Mouse (Mus musculus) naive thymus-derived CD4-positive, alpha-beta T cell, adult 2 months (primary cell): Measurements from ENCODE around the gene Klre1.

Source experiments
- DNase-seq: peaks from one replicate; pipeline ENCODE4 v3.0.0-alpha.2; 2011; ENCODE audit warnings: low read depth

The Klre1 gene

DNA sequence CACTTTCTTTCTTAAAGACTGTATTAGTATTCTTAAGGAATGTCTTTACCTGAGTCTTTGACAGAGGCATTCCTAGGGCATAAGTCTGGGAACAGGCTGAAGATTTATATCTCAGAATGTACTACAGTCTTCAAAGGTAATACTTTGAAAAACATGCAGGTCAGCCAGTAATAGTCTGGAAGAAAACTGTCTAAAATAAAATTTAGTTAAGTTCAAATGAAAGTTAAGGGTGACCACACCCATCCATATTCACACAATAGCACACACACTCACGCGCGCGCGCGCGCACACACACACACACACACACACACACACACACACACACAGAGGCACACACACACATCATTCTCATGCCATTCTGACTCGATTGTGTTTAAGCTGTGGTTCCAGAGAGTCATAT, at the start of gene Klre1:
Klre1 (plus strand) TSS at position 301 of the 400 bp plus-strand sequence.
- no peak for DNase-seq

DNA sequence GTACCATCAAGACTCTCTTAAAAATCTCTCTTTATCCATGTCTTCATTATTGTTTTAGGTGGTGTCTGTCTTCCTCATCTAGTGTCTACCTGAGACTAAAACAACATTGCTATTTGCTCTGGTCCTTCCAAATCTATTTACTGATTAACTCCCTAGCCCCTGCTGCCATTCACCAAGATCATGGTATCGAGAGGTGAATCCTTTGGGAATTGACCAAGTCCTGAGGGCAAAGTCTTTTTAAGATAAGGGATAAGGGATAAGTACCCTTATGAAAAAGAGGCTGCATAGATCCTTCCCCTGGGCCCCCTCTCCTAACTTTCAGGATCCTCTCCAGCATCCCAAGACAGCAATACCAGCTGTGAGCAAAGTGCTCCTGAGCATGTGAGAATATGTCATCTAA, 48.1 kb upstream of the Klre1 start:
- no peak for DNase-seq

DNA sequence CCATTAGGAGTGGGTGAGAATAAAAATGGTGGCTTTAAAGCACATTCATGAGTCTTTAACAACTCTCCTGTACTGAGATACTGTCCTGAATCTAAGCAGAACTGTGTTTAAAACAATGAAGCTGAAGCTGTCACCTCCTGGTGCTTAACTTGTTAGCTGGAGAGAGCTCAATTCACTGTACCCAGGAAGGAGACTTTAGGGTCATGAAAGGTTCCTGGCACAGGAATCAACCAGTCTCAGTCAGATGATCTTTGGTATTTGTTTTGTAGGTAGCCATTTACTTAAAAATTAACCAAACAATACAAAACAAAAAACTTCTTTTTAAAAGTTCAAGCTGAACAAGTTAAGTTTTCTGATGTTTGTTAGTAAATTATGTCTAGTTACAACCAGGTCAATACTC, 47.4 kb upstream of the Klre1 start:
- DNase-seq = no peak

DNA sequence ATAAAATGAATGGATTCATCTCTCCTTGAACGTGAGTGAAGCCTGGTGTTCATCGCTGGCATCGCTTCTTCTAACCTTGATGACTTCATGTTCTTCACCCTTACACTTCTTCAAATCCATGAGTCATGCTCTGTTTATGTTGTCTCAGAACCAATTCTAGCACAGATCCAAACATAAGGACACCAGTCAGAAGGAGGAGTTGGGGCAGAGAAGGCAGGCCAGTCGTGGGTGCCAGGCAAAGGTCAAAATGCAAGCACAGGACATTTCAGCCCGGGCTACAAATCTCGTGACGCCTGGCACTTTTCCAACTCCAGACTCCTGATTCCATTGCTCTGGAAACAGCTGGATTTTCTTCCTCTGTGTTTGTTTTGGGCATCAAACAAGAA, 45.2 kb upstream of the Klre1 start:
- peak; percentile 25 for DNase-seq

DNA sequence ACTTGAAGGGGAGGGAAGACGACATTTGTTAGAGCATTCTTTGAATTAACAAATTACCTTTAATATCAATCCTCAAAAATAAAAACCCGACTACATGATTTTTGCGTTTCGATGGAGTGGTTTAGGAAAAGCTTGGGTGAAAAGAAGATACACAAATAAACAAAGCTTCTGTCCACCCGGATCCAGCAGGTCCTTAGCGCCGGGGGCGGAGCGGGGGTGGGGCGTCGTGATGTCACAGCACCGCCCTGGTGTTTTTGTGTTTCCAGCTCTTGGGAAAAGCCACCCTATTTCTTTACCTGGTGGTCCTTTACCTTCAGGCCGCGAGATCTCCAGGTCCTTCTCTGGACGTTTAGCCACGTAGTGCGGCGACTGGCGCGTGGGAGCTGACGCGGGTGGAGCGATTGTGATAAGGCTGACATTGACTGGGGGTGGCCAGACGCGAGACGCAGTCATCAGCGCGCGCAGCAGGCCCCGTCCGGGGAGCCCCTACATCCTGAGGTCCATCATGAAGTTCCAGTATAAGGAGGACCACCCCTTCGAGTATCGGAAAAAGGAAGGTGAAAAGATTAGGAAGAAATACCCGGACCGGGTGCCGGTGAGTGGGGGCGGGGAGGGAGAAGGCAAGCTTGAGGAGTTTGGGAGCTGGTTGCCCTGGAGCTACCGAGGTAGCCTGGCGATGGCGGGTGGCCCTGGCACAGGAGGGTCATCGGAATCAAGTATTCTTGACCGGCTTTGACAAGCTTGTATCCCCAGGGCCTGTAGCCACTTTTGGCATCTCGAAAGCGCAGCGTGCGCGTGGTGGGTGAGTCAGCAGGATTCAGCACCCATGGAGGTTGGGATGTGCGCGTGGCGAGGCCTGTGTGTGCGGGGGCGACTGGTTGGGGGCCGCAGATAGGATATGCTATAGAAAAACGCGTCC, 44.5 kb upstream of the Klre1 start, which contains the start of gene Gabarapl1:
Gabarapl1 (plus strand) TSS at position 219 of the 919 bp plus-strand sequence.
- DNase-seq = peak; percentile 57

DNA sequence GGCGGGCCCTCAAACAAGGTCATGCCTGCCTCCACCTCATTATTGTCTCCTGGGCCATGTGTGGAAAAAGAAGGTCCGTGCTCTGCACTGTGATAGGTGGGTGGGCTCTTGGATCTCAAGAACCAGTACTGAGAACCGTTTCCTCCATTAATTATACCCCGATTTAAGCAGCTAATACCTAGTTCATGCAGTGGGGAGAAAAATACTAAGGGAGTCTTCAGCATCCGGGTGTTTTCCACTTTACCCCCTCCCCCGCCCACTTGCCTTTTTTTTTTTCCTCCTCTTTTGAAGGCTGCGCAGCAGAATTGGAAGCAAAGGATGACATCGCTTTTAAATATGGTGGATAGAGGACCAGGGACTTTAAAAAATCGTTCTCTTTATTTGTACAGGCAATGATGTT, 43.6 kb upstream of the Klre1 start:
- DNase-seq = peak; percentile 28

DNA sequence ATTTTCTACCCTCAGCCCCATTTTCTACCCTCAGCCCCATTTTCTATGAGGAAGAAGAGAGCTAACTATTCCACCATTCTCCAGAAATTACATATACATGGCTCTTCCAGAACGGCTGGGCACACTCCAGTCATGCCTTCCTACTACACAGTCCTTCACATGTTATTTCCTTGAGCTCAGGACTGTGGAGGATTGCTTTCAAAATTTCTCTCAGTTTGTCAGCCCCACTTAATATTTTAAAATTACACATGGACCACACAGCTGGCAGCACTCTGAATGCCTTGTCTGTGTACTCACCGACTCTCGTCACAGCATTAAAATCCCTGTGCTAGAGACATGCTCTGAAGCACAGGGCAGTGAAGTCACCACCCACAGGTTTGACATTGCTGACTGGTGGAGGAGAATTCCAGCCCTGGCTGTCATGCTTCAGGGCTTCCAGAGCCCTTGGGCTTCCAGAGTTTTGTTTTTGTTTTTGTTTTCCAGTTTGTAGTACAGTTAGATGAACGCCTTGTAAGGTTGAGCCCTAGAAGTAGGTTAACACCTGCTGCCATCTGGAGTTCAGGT, 43.0 kb upstream of the Klre1 start:
- DNase-seq = no peak

DNA sequence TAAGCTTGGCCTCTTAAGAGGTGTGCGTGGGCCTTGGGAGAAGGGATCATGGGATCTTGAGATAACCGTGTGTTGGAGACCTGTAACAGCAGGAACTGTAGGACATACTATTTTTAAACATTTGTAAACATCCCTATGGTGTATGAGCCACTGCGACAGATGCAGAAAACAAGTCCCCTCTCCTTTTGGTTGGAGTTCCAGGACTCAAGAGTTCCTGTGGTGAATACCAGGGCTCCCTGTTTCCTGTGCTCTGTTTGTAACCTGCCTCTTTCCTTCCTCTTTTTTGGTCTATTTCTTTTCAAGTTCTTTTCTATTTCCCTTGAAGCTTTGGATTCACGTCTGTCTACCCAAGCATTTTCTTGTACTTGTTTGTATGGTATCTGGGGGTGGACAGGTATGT, 42.0 kb upstream of the Klre1 start:
- no peak for DNase-seq

DNA sequence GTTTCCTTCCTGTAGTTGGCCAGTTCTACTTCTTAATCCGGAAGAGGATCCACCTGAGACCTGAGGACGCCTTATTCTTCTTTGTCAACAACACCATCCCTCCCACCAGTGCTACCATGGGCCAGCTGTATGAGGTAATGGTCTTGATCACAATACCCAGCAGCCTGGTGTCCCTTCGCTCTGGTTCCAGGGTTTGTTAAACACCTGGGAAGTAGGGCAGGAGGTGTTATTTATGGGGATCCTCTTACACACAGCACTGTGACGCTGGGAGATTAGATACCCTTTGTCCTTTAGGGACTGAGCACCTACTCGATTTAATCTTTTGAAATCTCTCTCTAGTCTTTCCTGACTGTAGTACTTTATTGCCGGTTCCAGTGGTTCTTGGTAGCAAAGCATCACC, 39.1 kb upstream of the Klre1 start:
- DNase-seq = no peak

DNA sequence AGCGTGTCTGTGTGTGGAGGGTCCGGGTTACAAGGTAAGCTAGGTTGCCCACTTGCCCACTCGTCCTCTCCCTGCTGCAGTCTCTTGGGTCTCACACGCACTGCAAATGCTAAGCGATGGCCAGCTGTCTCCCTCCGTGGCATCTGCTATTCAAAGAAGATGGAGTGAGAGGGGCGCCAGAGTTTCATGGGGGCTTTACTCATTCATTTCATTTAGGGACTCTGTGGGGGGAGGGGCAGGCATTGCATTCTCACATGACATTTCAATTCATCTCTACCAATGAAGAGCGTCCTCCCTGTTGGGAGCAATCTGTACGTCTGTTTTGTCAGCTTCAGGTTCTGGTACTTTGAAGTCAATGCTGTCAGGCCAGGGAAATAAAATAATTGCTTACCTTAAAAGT, 35.8 kb upstream of the Klre1 start:
- DNase-seq = no peak

DNA sequence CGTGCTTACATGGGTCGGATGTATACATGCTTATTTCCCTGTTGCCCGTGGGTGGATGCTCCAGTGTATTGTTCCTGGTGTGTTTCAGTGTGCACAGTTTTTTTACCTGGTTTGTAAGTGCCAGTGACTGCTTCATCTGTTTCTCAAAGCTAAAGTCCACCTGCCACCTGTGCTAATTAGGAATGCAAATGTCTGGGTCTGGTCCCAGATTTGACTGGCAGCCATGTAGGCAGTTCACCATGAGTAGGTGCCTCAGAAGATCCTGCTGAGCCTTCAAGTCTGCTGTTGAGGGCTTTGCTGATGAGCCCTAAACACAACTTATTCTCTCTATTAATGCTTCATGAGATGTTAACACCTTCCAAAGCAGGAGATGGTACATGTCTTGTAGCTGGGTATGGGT, 35.2 kb upstream of the Klre1 start:
- DNase-seq = no peak

DNA sequence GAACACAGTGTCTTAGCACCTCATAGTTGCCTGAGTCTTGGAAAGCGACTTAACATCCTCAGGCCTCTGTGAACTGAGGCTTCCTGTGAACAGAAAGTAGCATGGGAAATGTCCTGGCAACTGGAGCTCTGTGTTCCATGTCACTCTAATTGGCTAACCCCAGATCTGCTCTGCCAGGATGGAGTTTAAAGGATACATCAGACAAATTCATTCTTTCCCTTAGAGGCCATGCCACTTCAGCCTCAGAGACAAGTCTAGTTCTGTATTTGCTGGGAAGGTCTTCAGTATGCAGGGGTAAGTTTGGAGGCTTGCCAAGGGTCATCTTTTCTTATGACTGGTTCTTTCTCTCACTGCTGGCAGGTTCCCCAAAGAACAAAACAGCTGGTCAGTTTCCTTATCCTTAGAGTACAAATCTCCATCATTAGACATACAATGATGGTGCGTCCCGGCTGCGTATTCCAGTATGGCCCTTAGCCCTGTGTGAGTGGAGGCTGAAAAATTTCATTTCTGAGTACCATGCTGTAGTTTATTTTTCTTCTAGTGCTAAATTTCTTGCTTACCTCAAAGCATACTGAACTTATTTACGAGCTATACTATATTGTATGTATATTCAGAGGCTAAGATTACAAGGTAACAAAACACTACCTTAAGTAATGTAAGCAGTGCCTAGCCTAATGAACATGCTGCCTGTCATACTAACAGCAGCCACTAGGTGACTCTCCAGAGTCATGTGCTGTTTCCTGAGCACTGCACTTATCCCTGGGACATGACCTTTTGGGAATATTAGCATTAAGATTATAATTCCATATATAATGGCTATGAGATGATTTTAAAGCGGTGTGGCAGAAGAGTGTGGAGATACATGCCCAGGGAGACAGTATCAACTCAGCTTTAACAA, 33.7 kb upstream of the Klre1 start:
- DNase-seq = peak; percentile 61

DNA sequence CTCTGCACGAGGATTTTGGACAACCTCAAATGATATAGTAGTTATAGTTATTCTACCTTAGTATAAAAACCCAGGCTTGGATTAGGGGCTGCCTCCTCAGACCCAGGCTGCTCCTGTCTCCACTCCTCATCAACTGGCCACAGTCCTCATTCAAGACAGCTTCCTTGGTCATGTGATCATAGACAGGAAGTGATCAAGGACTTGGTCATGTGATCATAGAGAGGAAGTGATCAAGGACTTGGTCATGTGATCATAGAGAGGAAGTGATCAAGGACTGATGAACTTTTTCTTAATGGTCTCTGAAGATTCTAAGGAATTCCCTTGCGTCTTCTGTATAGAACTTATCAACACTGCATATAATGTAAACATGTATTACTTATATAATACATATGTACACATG, 30.4 kb upstream of the Klre1 start:
- no peak for DNase-seq

DNA sequence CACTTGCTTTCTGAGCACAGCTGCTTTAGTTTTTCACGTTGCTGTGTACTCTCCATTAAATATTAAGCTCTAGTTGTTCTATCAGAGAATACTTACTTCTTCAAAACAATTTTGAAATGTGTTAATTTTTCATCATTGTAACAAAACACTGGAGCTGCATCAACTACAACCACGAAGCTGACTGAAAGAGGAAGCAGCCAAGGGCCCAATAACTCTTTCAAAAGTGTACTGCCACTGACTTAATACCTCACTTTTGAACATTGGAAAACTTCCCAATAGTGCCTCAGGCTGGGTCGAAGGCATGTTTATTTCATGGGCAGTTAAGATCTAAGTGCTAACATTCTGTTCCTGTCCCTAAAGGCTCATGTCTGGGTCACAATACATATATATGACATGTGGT, 29.7 kb upstream of the Klre1 start:
- DNase-seq = no peak

DNA sequence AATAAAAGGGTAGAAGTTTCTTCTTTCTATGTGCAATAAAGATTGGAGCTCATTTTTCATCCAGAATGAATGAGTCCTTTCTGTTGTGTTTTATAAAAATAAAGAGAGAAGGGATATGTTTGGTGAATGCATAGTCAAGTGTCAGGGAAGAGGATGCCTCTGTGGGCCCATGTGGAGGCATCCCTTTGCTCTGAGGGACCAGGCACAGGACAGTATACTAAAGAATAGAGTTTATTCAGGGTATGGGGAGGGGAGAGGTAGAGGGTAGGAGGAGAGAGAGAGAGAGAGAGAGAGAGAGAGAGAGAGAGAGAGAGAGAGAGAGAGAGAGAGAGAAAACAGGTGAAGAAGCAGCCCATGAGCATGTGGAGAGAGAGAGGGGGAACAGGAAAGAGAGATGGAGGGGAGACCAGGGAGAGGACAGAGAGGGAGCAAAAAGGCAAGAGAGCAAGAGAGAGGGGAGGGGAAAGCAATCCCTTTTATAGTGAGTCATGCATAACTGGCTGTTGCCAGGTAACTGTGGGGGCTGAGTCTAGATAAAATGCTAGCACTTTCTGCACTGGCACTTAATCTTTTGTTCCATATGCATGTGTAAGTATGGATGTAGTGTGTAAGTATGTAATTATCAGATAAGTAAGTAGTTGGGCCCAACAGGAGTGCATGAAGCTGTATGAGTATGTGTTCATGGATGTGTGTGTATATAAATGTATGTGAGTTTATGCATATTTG, 20.2 kb upstream of the Klre1 start:
- DNase-seq = no peak

DNA sequence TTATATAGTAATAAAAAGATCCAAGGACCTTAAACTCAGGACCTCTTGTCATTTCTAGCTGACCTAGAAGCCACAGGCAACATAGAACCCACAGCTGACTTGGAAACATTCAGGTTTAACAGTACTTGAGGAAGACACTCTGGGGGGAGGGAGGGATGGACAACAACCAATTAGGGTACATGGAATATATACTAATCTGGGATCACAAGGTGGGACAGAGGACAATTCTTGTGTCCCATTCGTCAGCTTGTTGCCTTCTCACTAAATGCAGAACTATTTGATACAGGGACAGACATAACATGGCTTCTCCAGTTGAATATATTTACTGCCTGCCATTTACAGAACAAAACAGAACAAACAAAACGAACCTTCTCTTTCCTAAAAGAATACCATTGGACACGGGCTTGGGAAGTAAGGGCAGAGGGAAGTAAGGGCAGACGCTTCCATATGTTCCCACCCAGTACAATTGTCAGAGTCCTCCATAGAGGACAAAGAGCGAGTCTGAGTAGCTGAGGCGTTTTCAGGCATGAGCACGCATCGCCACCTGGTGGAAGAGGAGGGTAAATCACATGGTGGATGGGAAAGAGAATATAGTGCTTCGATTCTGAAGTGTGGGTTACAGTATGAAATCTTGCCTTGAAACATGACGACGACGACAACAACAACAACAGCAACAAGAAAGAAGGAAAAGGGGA, 18.6 kb upstream of the Klre1 start:
- peak; percentile 69 for DNase-seq

DNA sequence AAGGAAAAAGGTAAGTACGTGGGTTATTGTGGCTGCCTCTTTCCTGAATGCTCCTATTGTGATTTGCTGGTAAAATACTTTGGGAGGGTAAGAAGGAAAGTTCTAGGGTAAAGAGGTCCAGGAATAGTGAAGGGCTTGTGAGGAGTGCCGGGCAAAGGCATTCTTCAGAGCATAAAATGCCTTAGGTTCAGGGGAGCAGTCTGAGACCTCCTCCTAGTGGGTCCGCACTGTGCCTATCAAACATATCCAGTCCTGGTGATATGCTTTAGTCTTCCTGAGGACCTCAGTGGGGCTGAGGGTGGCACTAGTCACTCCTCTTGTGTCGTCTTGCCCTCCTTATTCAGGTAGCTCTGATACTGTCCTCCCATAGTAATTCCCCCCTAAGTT, 18.1 kb upstream of the Klre1 start:
- no peak for DNase-seq

DNA sequence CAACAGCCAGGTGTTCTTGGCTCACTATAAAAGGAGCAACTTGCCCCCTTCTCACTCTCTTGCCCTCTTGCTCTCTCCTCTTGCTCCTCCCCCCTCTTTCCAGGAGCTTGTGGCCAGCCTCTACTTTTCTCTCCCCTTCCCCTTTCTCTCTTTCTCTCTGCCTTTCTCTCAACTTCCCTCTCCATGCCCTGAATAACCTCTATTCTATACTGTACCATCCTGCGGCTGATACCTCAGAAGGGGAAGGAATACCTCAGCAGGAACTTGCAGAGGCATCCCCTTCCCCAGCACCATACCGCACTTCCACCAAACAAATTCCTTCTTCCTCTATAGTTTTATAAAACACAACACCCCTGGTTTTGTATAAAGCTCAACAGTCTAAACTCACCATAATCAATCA, 12.4 kb upstream of the Klre1 start:
- no peak for DNase-seq

DNA sequence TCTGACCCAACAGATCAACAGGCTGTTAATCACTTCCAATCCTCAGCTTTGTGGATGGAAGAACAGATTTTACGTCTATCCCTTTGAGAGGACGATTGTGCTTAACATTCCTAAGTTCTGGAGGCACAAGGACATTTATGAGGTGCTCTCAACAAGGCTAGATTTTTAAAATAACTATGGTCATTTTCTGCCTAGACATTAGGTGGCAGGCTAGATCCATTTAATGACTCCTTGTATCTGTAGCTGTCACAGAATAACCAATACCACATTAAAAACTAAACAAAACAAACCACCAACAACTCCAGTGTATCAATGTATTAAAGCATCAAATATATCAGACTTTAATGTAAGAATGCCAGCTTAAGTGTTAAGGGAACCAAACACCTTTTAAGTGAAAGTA, 2.4 kb upstream of the Klre1 start:
- DNase-seq = peak; percentile 64

DNA sequence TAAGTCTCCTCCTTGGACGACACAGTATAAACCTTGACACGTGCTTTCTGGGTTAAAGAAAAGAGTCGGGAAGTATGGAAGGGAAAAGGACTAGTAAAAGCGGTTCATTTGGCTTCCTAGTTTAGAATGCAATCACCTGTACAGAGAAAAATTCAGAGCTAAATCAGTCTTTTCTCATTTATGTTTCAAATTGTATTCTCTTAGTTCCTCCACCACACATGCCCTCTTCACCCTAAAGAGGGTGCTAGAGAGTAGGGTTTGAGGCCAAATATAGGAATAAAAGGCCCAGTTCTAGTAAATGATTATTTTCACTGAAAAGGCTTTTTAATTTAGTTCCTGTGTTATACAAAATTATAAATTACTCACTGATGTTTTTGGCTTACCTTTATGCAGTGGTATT, 3.6 kb downstream of the Klre1 start:
- DNase-seq = peak; percentile 71

DNA sequence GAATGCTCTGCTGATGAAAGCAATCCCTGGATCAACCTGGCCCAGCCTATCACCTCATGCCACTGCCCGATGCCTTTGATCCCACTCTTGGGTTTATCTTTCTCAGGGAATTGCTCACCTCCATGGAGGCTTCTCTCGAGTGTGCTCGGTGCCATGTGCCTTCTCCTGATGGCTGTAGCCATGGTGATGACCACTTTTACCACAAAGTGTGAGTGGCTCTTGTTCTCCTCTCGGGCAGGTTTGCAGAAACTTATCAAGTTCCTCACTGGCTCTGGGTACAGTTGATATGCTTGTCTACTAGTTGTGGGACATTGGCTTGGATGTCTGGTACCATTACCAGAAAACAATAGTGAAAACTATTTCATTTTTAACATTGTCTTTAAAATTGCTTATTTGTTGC, 4.2 kb downstream of the Klre1 start:
- no peak for DNase-seq
